Mouse (Mus musculus) forebrain, embryonic 16.5 days (tissue): Measurements from ENCODE around the gene Gnb1l. TPM values are rescaled to one million over a fixed set of nuclear protein-coding genes. Genes with fewer than 3 reads are reported as not detected.

ENCODE experiments used
- polyA plus RNA-seq: library from polyadenylated mRNA; unstranded; fragments of >200 nt; fragmentation: Nextera tagmentation; extraction: Ambion mirVana; gene quantifications from 2 replicates; pipeline ENCODE4 v1.2.1, GENCODE M21; 2015

Gene Gnb1l
- polyA plus RNA-seq, 1 experiment from 2014 or later: 14.6 TPM

Other genes starting within 250 kb of the Gnb1l start
- gene Ranbp1, start 250.0 kb upstream of the Gnb1l start, polyA plus RNA-seq: 370 and 388 TPM in 2 replicates
- gene Gm49776, start 240.4 kb upstream of the Gnb1l start, polyA plus RNA-seq: 2.0 TPM in 1 of 2 replicates, not detected in the other
- gene Dgcr8, start 209.5 kb upstream of the Gnb1l start, polyA plus RNA-seq: 39.2 and 40.8 TPM in 2 replicates
- gene Tango2, start 150.6 kb upstream of the Gnb1l start, polyA plus RNA-seq: 74.9 and 86.8 TPM in 2 replicates
- 58.6 and 67.8 TPM in 2 replicates for gene Arvcf, start 150.5 kb upstream of the Gnb1l start, polyA plus RNA-seq
- gene Txnrd2, start 72.3 kb upstream of the Gnb1l start, polyA plus RNA-seq: 24.0 and 27.8 TPM in 2 replicates
- gene Comt, start 71.9 kb upstream of the Gnb1l start, polyA plus RNA-seq: 88.8 and 98.1 TPM in 2 replicates
- gene Rtl10, start 188 bp downstream of the Gnb1l start, polyA plus RNA-seq: 2.4 and 3.4 TPM in 2 replicates
- gene Tbx1, start 92.0 kb downstream of the Gnb1l start, polyA plus RNA-seq: 0.28 and 0.56 TPM in 2 replicates
- gene Gp1bb, start 123.7 kb downstream of the Gnb1l start, polyA plus RNA-seq: 8.0 and 9.5 TPM in 2 replicates
- gene Gm49601, start 127.7 kb downstream of the Gnb1l start, polyA plus RNA-seq: 16.9 and 23.4 TPM in 2 replicates
- 216 and 228 TPM in 2 replicates for gene Sept5, start 131.2 kb downstream of the Gnb1l start, polyA plus RNA-seq